Mouse (Mus musculus) ES-E14 (cell line): Measurements from ENCODE around the gene Trim54. TPM values are rescaled to one million over a fixed set of nuclear protein-coding genes. Genes with fewer than 3 reads are reported as not detected.
A peak's percentile ranks its signal among the peaks of the same experiment; 100 is the strongest.

ENCODE experiments used
- DNase-seq: peaks from one replicate; pipeline ENCODE4 v3.0.0-alpha.2; 2013; ENCODE audit warnings: low read depth, low spot score
- H3K27ac ChIP-seq: 2 replicates; pipeline ENCODE4 v1.5.1; 2012; ENCODE audit warnings: low read depth, mild to moderate bottlenecking, low read length, moderate library complexity, mixed read lengths; ENCODE audit not compliant: poor library complexity, insufficient read depth, severe bottlenecking
- H3K36me3 ChIP-seq: 2 replicates; pipeline ENCODE4 v1.6.1; 2012; ENCODE audit warnings: mild to moderate bottlenecking, low read length, moderate library complexity, mixed read lengths; ENCODE audit not compliant: control insufficient read depth, poor library complexity, insufficient read depth, severe bottlenecking
- H3K4me1 ChIP-seq, 2 experiments: fragments of 150-350 bp in 1 of 2; sonication (generic) in 1 of 2; 2 replicates each; pipeline ENCODE4 v1.6.1; 2012; ENCODE audit warnings: low read length in 2 of 2, mild to moderate bottlenecking in 1 of 2, mixed read lengths in 1 of 2; ENCODE audit not compliant: control insufficient read depth in 2 of 2, insufficient read depth in 2 of 2, poor library complexity in 1 of 2
- H3K4me3 ChIP-seq, 2 experiments: fragments of 150-350 bp in 1 of 2; sonication (generic) in 1 of 2; 2 replicates each; pipeline ENCODE4 v1.5.1; 2012; ENCODE audit warnings: low read length in 2 of 2, low read depth in 1 of 2, mild to moderate bottlenecking in 1 of 2, mixed read lengths in 1 of 2; ENCODE audit not compliant: insufficient read depth in 1 of 2, poor library complexity in 1 of 2, severe bottlenecking in 1 of 2
- H3K9ac ChIP-seq: 2 replicates; pipeline ENCODE4 v1.6.1; 2012; ENCODE audit warnings: low read depth, mild to moderate bottlenecking, low read length, mixed read lengths; ENCODE audit not compliant: poor library complexity, insufficient read depth, severe bottlenecking
- H3K9me3 ChIP-seq: fragments of 150-350 bp; sonication (generic); 2 replicates; pipeline ENCODE4 v1.6.1; 2012; ENCODE audit warnings: low read depth, mild to moderate bottlenecking, low read length; ENCODE audit not compliant: control insufficient read depth, insufficient read depth
- CHD2 ChIP-seq: IDR thresholded peaks from 2 replicates; pipeline ENCODE4 v1.6.1; 2014; ENCODE audit warnings: mild to moderate bottlenecking, low read depth, low read length, inconsistent platforms
- HCFC1 ChIP-seq: IDR thresholded peaks from 2 replicates; pipeline ENCODE4 v1.6.1; 2012; ENCODE audit warnings: low read length, inconsistent platforms, borderline replicate concordance; ENCODE audit not compliant: insufficient read depth
- MAFK ChIP-seq: IDR thresholded peaks from 2 replicates; pipeline ENCODE4 v1.6.1; 2014; ENCODE audit warnings: mild to moderate bottlenecking, low read depth, low read length, inconsistent platforms; ENCODE audit not compliant: insufficient read depth
- ZC3H11A ChIP-seq: IDR thresholded peaks from 2 replicates; pipeline ENCODE4 v1.6.1; 2012; ENCODE audit warnings: low read depth, mild to moderate bottlenecking, inconsistent platforms, low read length, borderline replicate concordance
- ZNF384 ChIP-seq: IDR thresholded peaks from 2 replicates; pipeline ENCODE4 v1.6.1; 2012; ENCODE audit warnings: low read depth, low read length, inconsistent platforms
- in situ Hi-C, 2 experiments: fragments of 600-800 bp; cut with MboI; formaldehyde crosslinking; loops; one replicate each; pipeline ENCODE4 v1.15.1; 2025; ENCODE audit warnings: low sequenced_read_pairs in 2 of 2, inconsistent platforms in 1 of 2; ENCODE audit not compliant: unreplicated experiment in 2 of 2
- total RNA-seq: library from RNA; depleted of rRNA; stranded (reverse); fragments of 300-350 nt; gene quantifications from 2 replicates; pipeline ENCODE4 v1.2.3, GENCODE M21; 2012; rRNA removed

The Trim54 gene
- total RNA-seq, 1 experiment, result 2.3 TPM

GRCm38 (mm10) chr5:31181183-31181770 is 64.8 kb downstream of the Trim54 start:
- Histone ChIP-seq H3K4me3 (peak overlapping the region in 1 of 2 experiments; percentile 97; a peak in 3 of 4 replicates), H3K9ac (peak overlapping the region; percentile 59; the same call in 1 of the 2 replicates), H3K4me1 (peaks cover 2% of the 10 kb centered on the region in 2 experiments; a peak in 2 of 4 replicates), H3K27ac (no peak overlapping the region), H3K9me3 (no peaks in the 10 kb centered on the region), H3K36me3 (no peaks in the 10 kb centered on the region; the same call in 1 of the 2 replicates)
- in situ Hi-C loops, result no loop called here
- TF ChIP-seq ZC3H11A (no peak), HCFC1 (no peak), MAFK (no peak), CHD2 (no peak), ZNF384 (no peak)
- no peak for DNase-seq

- H3K9ac ChIP-seq, result no peak overlapping the region
- in situ Hi-C loops, result no loop called here
- peaks cover 7% of the 10 kb centered on the region for H3K36me3 ChIP-seq
- no peak for TF ChIP-seq ZNF384
- H3K4me1 ChIP-seq, result peaks cover 2% of the 10 kb centered on the region in 2 experiments; a peak in 2 of 4 replicates
- no peak for DNase-seq
- H3K27ac ChIP-seq, result no peak overlapping the region
- no peaks in the 10 kb centered on the region for H3K9me3 ChIP-seq
- no peak overlapping the region for H3K4me3 ChIP-seq
These were observed 67.2 kb downstream of the Trim54 start for GRCm38 (mm10) chr5:31183678-31184077.

Other genes starting within 250 kb of the Trim54 start
- gene Tmem214, start 248.7 kb upstream of the Trim54 start, total RNA-seq, result 66.9 and 90.3 TPM in 2 replicates
- 17.0 and 19.7 TPM in 2 replicates for gene Agbl5, start 228.0 kb upstream of the Trim54 start, total RNA-seq
- 203 and 229 TPM in 2 replicates for gene Ost4, start 208.9 kb upstream of the Trim54 start, total RNA-seq
- 14.3 and 16.6 TPM in 2 replicates for gene Emilin1, start 203.3 kb upstream of the Trim54 start, total RNA-seq
- gene Khk, start 195.3 kb upstream of the Trim54 start, total RNA-seq, result 14.9 and 21.2 TPM in 2 replicates
- 14.7 and 21.5 TPM in 2 replicates for gene Cgref1, start 171.1 kb upstream of the Trim54 start, total RNA-seq
- 94.2 and 96.4 TPM in 2 replicates for gene Preb, start 156.4 kb upstream of the Trim54 start, total RNA-seq
- gene Tcf23, start 148.1 kb upstream of the Trim54 start, total RNA-seq, result 0.05 and 0.27 TPM in 2 replicates
- gene Atraid, start 68.4 kb upstream of the Trim54 start, total RNA-seq, result 53.7 and 64.5 TPM in 2 replicates
- 44.1 and 51.3 TPM in 2 replicates for gene Slc5a6, start 67.8 kb upstream of the Trim54 start, total RNA-seq
- 154 and 258 TPM in 2 replicates for gene Cad, start 61.9 kb upstream of the Trim54 start, total RNA-seq
- 0.37 and 0.67 TPM in 2 replicates for gene Dnajc5g, start 10.4 kb upstream of the Trim54 start, total RNA-seq
- 1.5 and 2.5 TPM in 2 replicates for gene Slc30a3, start 8.5 kb upstream of the Trim54 start, total RNA-seq
- gene Ucn, start 22.1 kb downstream of the Trim54 start, total RNA-seq, result not detected in 2 replicates
- gene Mpv17, start 37.5 kb downstream of the Trim54 start, total RNA-seq, result 43.1 and 45.7 TPM in 2 replicates
- gene Gm29609, start 63.2 kb downstream of the Trim54 start, total RNA-seq, result 3.1 and 6.3 TPM in 2 replicates
- 73.8 and 83.8 TPM in 2 replicates for gene Gtf3c2, start 63.4 kb downstream of the Trim54 start, total RNA-seq
- 72.0 and 76.5 TPM in 2 replicates for gene Snx17, start 76.5 kb downstream of the Trim54 start, total RNA-seq
- gene Eif2b4, start 76.7 kb downstream of the Trim54 start, total RNA-seq, result 74.5 and 76.8 TPM in 2 replicates
- 15.2 and 18.5 TPM in 2 replicates for gene Zfp513, start 85.6 kb downstream of the Trim54 start, total RNA-seq
- 285 and 294 TPM in 2 replicates for gene Ppm1g, start 104.0 kb downstream of the Trim54 start, total RNA-seq
- 42.4 and 53.1 TPM in 2 replicates for gene Nrbp1, start 124.2 kb downstream of the Trim54 start, total RNA-seq
- not detected in 2 replicates for gene Gm9970, start 124.5 kb downstream of the Trim54 start, total RNA-seq
- 10.5 and 24.6 TPM in 2 replicates for gene Krtcap3, start 135.0 kb downstream of the Trim54 start, total RNA-seq
- gene Ift172, start 174.4 kb downstream of the Trim54 start, total RNA-seq, result 26.9 and 38.1 TPM in 2 replicates
- gene Fndc4, start 179.4 kb downstream of the Trim54 start, total RNA-seq, result 14.2 and 23.2 TPM in 2 replicates
- 0.04 TPM in 1 of 2 replicates, not detected in the other for gene Gckr, start 180.7 kb downstream of the Trim54 start, total RNA-seq